Mouse (Mus musculus) embryo, embryonic 10 days (tissue): Measurements from ENCODE around the gene Klk8.

Source experiments
- DNase-seq: peaks from one replicate; pipeline ENCODE4 v3.0.0-alpha.2; 2015; ENCODE audit warnings: low spot score

Gene Klk8

GRCm38 (mm10) chr7:43791591-43791990 is 5.8 kb upstream of the Klk8 start, which contains the start of gene Klk9:
TSS of gene Klk9 (plus strand) at chr7:43791891.
- no peak for DNase-seq

- no peak for DNase-seq
Observed at GRCm38 (mm10) chr7:43796355-43796754, 1.0 kb upstream of the Klk8 start.

- no peak for DNase-seq
Observed at GRCm38 (mm10) chr7:43797844-43798462, 576 bp downstream of the Klk8 start.

- DNase-seq: no peak
Observed at GRCm38 (mm10) chr7:43799876-43800275, 2.5 kb downstream of the Klk8 start.

GRCm38 (mm10) chr7:43810994-43811393 is 13.6 kb downstream of the Klk8 start, which contains the start of gene Klk7:
TSS of gene Klk7 (plus strand) at chr7:43811294.
- no peak for DNase-seq

- no peak for DNase-seq
Observed at GRCm38 (mm10) chr7:43815211-43815610, 17.8 kb downstream of the Klk8 start.

GRCm38 (mm10) chr7:43816746-43817145 is 19.4 kb downstream of the Klk8 start:
- DNase-seq: no peak

- DNase-seq: no peak
Observed at GRCm38 (mm10) chr7:43821581-43821980, 24.2 kb downstream of the Klk8 start.

- no peak for DNase-seq
Observed at GRCm38 (mm10) chr7:43824199-43824598, 26.8 kb downstream of the Klk8 start, which contains the start of gene Klk6. TSS of gene Klk6 (plus strand) at chr7:43824499.

GRCm38 (mm10) chr7:43826056-43826455 is 28.7 kb downstream of the Klk8 start:
- no peak for DNase-seq

GRCm38 (mm10) chr7:43827706-43828105 is 30.3 kb downstream of the Klk8 start:
- no peak for DNase-seq

- DNase-seq: no peak
Observed at GRCm38 (mm10) chr7:43829006-43829405, 31.6 kb downstream of the Klk8 start.

GRCm38 (mm10) chr7:43841701-43842100 is 44.3 kb downstream of the Klk8 start, which contains the start of gene Klk5:
TSS of gene Klk5 (plus strand) at chr7:43841971.
- no peak for DNase-seq

GRCm38 (mm10) chr7:43843801-43844200 is 46.4 kb downstream of the Klk8 start:
- no peak for DNase-seq

GRCm38 (mm10) chr7:43851616-43852015 is 54.2 kb downstream of the Klk8 start:
- no peak for DNase-seq
